Mouse (Mus musculus) stomach, postnatal 0 days (tissue): ENCODE results near the gene Runx2. TPM values are rescaled to one million over a fixed set of nuclear protein-coding genes. Genes with fewer than 3 reads are reported as not detected.

Experiments used
- ATAC-seq: fragments of 200-750 bp; cut with Nextera tagmentation; 2 replicates; pipeline ENCODE4 v1.8.0; 2017; ENCODE audit not compliant: low FRiP score, low TSS enrichment
- DNase-seq: peaks from one replicate; pipeline ENCODE4 v3.0.0-alpha.2; 2016; ENCODE audit warnings: low spot score
- H3K27ac ChIP-seq: fragments of 300-500 bp; sonication (generic); replicated peaks from 2 replicates; pipeline ENCODE4 v1.5.1; 2014; ENCODE audit warnings: mild to moderate bottlenecking, control low read depth
- H3K27me3 ChIP-seq: fragments of 300-500 bp; sonication (generic); 2 replicates; pipeline ENCODE4 v1.6.1; 2014; ENCODE audit warnings: low read length; ENCODE audit not compliant: control insufficient read depth, insufficient read depth
- H3K36me3 ChIP-seq: fragments of 300-500 bp; sonication (generic); 2 replicates; pipeline ENCODE4 v1.6.1; 2014; ENCODE audit warnings: low read length, mixed read lengths; ENCODE audit not compliant: control insufficient read depth, insufficient read depth
- H3K4me1 ChIP-seq: fragments of 300-500 bp; sonication (generic); replicated peaks from 2 replicates; pipeline ENCODE4 v1.6.1; 2014; ENCODE audit warnings: antibody characterized with exemption; ENCODE audit not compliant: control insufficient read depth, insufficient read depth
- H3K4me2 ChIP-seq: fragments of 300-500 bp; sonication (generic); replicated peaks from 2 replicates; pipeline ENCODE4 v1.6.1; 2014; ENCODE audit warnings: low read depth, mild to moderate bottlenecking, control low read depth, moderate library complexity
- H3K4me3 ChIP-seq: fragments of 300-500 bp; sonication (generic); 2 replicates; pipeline ENCODE4 v1.5.1; 2014; ENCODE audit warnings: low read depth, low read length, control low read depth
- H3K9ac ChIP-seq: fragments of 300-500 bp; sonication (generic); 2 replicates; pipeline ENCODE4 v1.6.1; 2014; ENCODE audit warnings: mild to moderate bottlenecking, low read length, control low read depth, mixed read lengths
- H3K9me3 ChIP-seq: fragments of 300-500 bp; sonication (generic); 2 replicates; pipeline ENCODE4 v1.6.1; 2016; ENCODE audit warnings: low read length; ENCODE audit not compliant: control insufficient read depth
- CTCF ChIP-seq: IDR thresholded peaks from 2 replicates; pipeline ENCODE4 v1.5.1; 2016; ENCODE audit warnings: antibody characterized with exemption, low read depth, mild to moderate bottlenecking, moderate library complexity
- EP300 ChIP-seq: optimal IDR thresholded peaks from 2 replicates; pipeline ENCODE3; 2016; ENCODE audit warnings: antibody characterized with exemption
- WGBS: fragments of 180-500 bp; shearing (Covaris S2); extraction: QIAGEN DNeasy Blood & Tissue Kit; methylation state at CpG from one replicate; pipeline ENCODE4 v1.1.7; 2014; 5-methylcytosine and 5-hydroxymethylcytosine counted together
- polyA plus RNA-seq: library from polyadenylated mRNA; unstranded; fragments of >200 nt; fragmentation: Nextera tagmentation; extraction: Ambion mirVana; gene quantifications from 2 replicates; pipeline ENCODE4 v1.2.1, GENCODE M21; 2015

The Runx2 gene
- polyA plus RNA-seq, 1 experiment from 2014 or later, result 0.53 TPM

GRCm38 (mm10) chr17:44766975-44767374, 47.6 kb downstream of the Runx2 start:
- no peak for ATAC-seq
- no peak overlapping the region for H3K9ac ChIP-seq
- no peak for DNase-seq
- H3K4me3 ChIP-seq, result no peak overlapping the region
- H3K36me3 ChIP-seq, result no peaks in the 10 kb centered on the region
- TF ChIP-seq EP300 (no peak), CTCF (no peak)
- H3K4me1 ChIP-seq, result no peaks in the 10 kb centered on the region
- H3K4me2 ChIP-seq, result no peak overlapping the region
- no peaks in the 10 kb centered on the region for H3K9me3 ChIP-seq
- 53% methylated on average over 2 of the region's 2 CpGs for WGBS
- no peaks in the 10 kb centered on the region for H3K27me3 ChIP-seq
- H3K27ac ChIP-seq, result no peak overlapping the region

DNA sequence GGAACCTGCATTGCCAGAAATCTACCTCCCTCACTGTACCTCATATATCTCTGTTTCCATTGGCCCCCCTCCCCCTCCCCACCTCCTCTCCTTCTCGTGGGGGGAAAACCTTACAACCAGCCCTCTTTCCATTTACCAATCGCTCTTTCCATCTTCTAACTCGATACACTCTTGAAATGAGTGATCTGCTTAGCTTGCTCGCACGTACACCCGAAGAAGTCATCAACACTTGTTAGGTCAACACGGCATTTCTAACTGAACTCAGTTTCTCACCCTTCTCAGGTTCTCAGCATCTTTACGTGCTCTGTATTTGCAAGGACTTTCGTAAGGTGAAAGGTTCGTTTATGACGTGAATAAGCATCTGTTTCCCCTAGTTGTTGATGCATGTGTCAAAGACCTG, 48.3 kb downstream of the Runx2 start:
- 79% methylated on average over 11 of the region's 11 CpGs for WGBS
- Histone ChIP-seq H3K27me3 (no peaks in the 10 kb centered on the region), H3K36me3 (no peaks in the 10 kb centered on the region), H3K4me1 (no peaks in the 10 kb centered on the region), H3K4me2 (no peak overlapping the region), H3K9ac (no peak overlapping the region), H3K9me3 (no peaks in the 10 kb centered on the region), H3K4me3 (no peak overlapping the region), H3K27ac (no peak overlapping the region)
- ATAC-seq (no peak), DNase-seq (no peak)
- TF ChIP-seq CTCF, result no peak
- TF ChIP-seq EP300, result no peak

GRCm38 (mm10) chr17:44745378-44745777, 69.2 kb downstream of the Runx2 start:
- Histone ChIP-seq H3K4me1 (no peaks in the 10 kb centered on the region), H3K4me3 (no peak overlapping the region), H3K9ac (no peak overlapping the region), H3K4me2 (no peak overlapping the region), H3K9me3 (no peaks in the 10 kb centered on the region), H3K36me3 (no peaks in the 10 kb centered on the region), H3K27ac (no peak overlapping the region), H3K27me3 (no peaks in the 10 kb centered on the region)
- TF ChIP-seq CTCF, result no peak
- TF ChIP-seq EP300, result no peak
- ATAC-seq (no peak), DNase-seq (no peak)
- 83% methylated on average over 8 of the region's 8 CpGs for WGBS

GRCm38 (mm10) chr17:44743780-44744179, 70.8 kb downstream of the Runx2 start:
- ATAC-seq (no peak), DNase-seq (no peak)
- H3K9ac ChIP-seq, result no peak overlapping the region
- 56% methylated on average over 3 of the region's 3 CpGs for WGBS
- no peak overlapping the region for H3K27ac ChIP-seq
- H3K36me3 ChIP-seq, result no peaks in the 10 kb centered on the region
- no peaks in the 10 kb centered on the region for H3K4me1 ChIP-seq
- H3K4me3 ChIP-seq, result no peak overlapping the region
- H3K4me2 ChIP-seq, result no peak overlapping the region
- TF ChIP-seq EP300 (no peak), CTCF (peak; percentile 66)
- H3K9me3 ChIP-seq, result no peaks in the 10 kb centered on the region
- no peaks in the 10 kb centered on the region for H3K27me3 ChIP-seq

GRCm38 (mm10) chr17:44742246-44742645, 72.4 kb downstream of the Runx2 start:
- no peak for DNase-seq
- no peak overlapping the region for H3K4me3 ChIP-seq
- no peak overlapping the region for H3K9ac ChIP-seq
- H3K27ac ChIP-seq, result no peak overlapping the region
- no peak overlapping the region for H3K4me2 ChIP-seq
- H3K4me1 ChIP-seq, result no peaks in the 10 kb centered on the region
- no peaks in the 10 kb centered on the region for H3K9me3 ChIP-seq
- ATAC-seq, result no peak
- 87% methylated on average over 9 of the region's 9 CpGs for WGBS
- H3K27me3 ChIP-seq, result no peaks in the 10 kb centered on the region
- no peaks in the 10 kb centered on the region for H3K36me3 ChIP-seq
- no peak for TF ChIP-seq EP300
- 0 out of 2 replicates have a peak, but pooled peaks have one; percentile 16 for TF ChIP-seq CTCF

DNA sequence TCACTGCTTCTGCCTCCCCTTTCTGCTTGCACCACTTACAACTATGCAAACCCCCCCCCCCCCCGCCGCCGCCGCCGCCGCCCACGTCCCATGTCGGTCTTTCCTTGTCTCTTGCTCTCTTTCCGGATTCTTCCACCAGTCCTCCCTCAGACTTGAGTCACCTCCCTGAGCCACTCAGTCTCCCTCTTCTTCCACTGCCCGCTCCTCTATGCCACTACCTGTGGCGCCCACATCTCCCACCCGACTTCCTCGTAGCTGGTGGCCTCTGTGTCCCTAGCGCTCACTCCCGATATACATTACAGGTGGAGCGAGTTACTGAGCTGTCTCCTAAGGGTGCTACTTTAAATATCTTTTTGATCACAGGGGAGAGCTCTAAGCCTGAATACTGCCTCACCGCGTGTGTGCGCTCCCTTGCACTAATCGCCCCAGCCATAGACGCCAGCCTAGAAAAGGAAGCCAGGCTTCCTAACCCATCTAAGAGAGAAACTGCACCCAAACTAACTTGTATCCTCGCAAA, 76.4 kb downstream of the Runx2 start:
- H3K4me3 ChIP-seq, result peak overlapping the region; percentile 21
- no peak overlapping the region for H3K27ac ChIP-seq
- no peaks in the 10 kb centered on the region for H3K9me3 ChIP-seq
- peak; percentile 20 for DNase-seq
- no peak overlapping the region for H3K9ac ChIP-seq
- H3K4me1 ChIP-seq, result no peaks in the 10 kb centered on the region; the same call in 1 of the 2 replicates
- H3K27me3 ChIP-seq, result peaks cover 3% of the 10 kb centered on the region; the same call in 1 of the 2 replicates
- WGBS, result 8% methylated on average over 16 of the region's 22 CpGs
- no peaks in the 10 kb centered on the region for H3K36me3 ChIP-seq
- peak overlapping the region; percentile 38 for H3K4me2 ChIP-seq
- TF ChIP-seq EP300 (no peak), CTCF (peak; percentile 50)
- no peak for ATAC-seq
